Mouse (Mus musculus): ENCODE data around the gene Mdga2.

The Mdga2 gene

GRCm38 (mm10) chr12:67222221-67223025, at the start of gene Mdga2:
Gene Mdga2, minus strand, starts transcription at chr12:67222549.
- peak in 1 of 2 experiments; percentile 62 for DNase-seq

GRCm38 (mm10) chr12:67267409-67267808, 45.1 kb upstream of the Mdga2 start:
- no peak for DNase-seq

GRCm38 (mm10) chr12:67223530-67223929, 1.2 kb upstream of the Mdga2 start:
- DNase-seq, result peak in 1 of 2 experiments; percentile 14

- DNase-seq, result peak; percentile 57 to 58
Measured at GRCm38 (mm10) chr12:67221329-67222220, 774 bp downstream of the Mdga2 start.

- peak; percentile 51 to 53 for DNase-seq
Measured at GRCm38 (mm10) chr12:67220641-67221231, 1.6 kb downstream of the Mdga2 start.

- DNase-seq, result peak; percentile 8 to 22
Measured at GRCm38 (mm10) chr12:67220041-67220440, 2.3 kb downstream of the Mdga2 start.

- peak; percentile 5 to 16 for DNase-seq
Measured at GRCm38 (mm10) chr12:67219564-67219963, 2.8 kb downstream of the Mdga2 start.

GRCm38 (mm10) chr12:67212801-67213200, 9.5 kb downstream of the Mdga2 start:
- no peak for DNase-seq

GRCm38 (mm10) chr12:67178155-67178554, 44.2 kb downstream of the Mdga2 start:
- DNase-seq, result peak; percentile 71 to 81

- DNase-seq, result no peak
Measured at GRCm38 (mm10) chr12:67156569-67157237, 65.6 kb downstream of the Mdga2 start.

- no peak for DNase-seq
Measured at GRCm38 (mm10) chr12:67153077-67153476, 69.3 kb downstream of the Mdga2 start.

- DNase-seq, result no peak
Measured at GRCm38 (mm10) chr12:67141605-67142004, 80.7 kb downstream of the Mdga2 start.

- no peak for DNase-seq
Measured at GRCm38 (mm10) chr12:67140131-67140530, 82.2 kb downstream of the Mdga2 start.

GRCm38 (mm10) chr12:67127457-67127856, 94.9 kb downstream of the Mdga2 start:
- no peak for DNase-seq

- no peak for DNase-seq
Measured at GRCm38 (mm10) chr12:67123874-67124273, 98.5 kb downstream of the Mdga2 start.

- no peak for DNase-seq
Measured at GRCm38 (mm10) chr12:67118652-67119515, 103.5 kb downstream of the Mdga2 start.

GRCm38 (mm10) chr12:67104171-67104570, 118.2 kb downstream of the Mdga2 start:
- DNase-seq, result no peak

- no peak for DNase-seq
Measured at GRCm38 (mm10) chr12:67094414-67094813, 127.9 kb downstream of the Mdga2 start.

GRCm38 (mm10) chr12:67090420-67090965, 131.9 kb downstream of the Mdga2 start:
- DNase-seq, result no peak

- peak; percentile 5 to 24 for DNase-seq
Measured at GRCm38 (mm10) chr12:67059136-67060014, 163.0 kb downstream of the Mdga2 start.

Data from cerebellum, postnatal 25 days (tissue).